Mouse (Mus musculus): ENCODE data around the gene Pcsk6. TPM values are rescaled to one million over a fixed set of nuclear protein-coding genes. Genes with fewer than 3 reads are reported as not detected.
A peak's percentile ranks its signal among the peaks of the same experiment; 100 is the strongest.
"Not testable (repeated sequence)": the region's sequence is repeated elsewhere in the genome, so short reads cannot be mapped to it uniquely, and the experiment has no call there.

The Pcsk6 gene
- total RNA-seq, 2 experiments from 2014 or later = 49.3 to 53.8 TPM

GRCm38 (mm10) chr7:66046921-66047918, 185.7 kb downstream of the Pcsk6 start:
- intact Hi-C loops (cut with DNase I) = no loop called here
- no peak for DNase-seq

GRCm38 (mm10) chr7:66047975-66048374, 186.4 kb downstream of the Pcsk6 start:
- intact Hi-C loops (cut with DNase I) = no loop called here
- DNase-seq = no peak

- intact Hi-C loops (cut with DNase I) = no loop called here
- no peak for DNase-seq
Measured at GRCm38 (mm10) chr7:66048446-66049230, 187.1 kb downstream of the Pcsk6 start.

- no peak for DNase-seq
- intact Hi-C loops (cut with DNase I) = loop anchor here (2.0 to 5.0 kb wide), 2 partner anchors 112 to 281 kb away; no protein-coding TSS in a partner anchor
Measured at GRCm38 (mm10) chr7:66053946-66054483, 192.5 kb downstream of the Pcsk6 start.

GRCm38 (mm10) chr7:66055356-66055755, 193.8 kb downstream of the Pcsk6 start:
- intact Hi-C loops (cut with DNase I) = loop anchor here (1.0 to 5.0 kb wide), 3 partner anchors 193 to 351 kb away; partner anchors contain the start of gene Pcsk6
- not testable (repeated sequence) for DNase-seq

GRCm38 (mm10) chr7:66058703-66059102, 197.2 kb downstream of the Pcsk6 start, which contains the start of gene Snrpa1:
TSS of gene Snrpa1 (plus strand) at chr7:66059003.
- intact Hi-C loops (cut with DNase I) = loop anchor here (5.0 kb wide), 1 partner anchor 196 kb away; the partner anchor contains the start of gene Pcsk6
- no peak for DNase-seq

- DNase-seq = peak; percentile 88 to 91
- intact Hi-C loops (cut with DNase I) = loop anchor here (2.0 kb wide), 1 partner anchor 18 kb away; the partner anchor contains the start of gene Selenos
Measured at GRCm38 (mm10) chr7:66060066-66060956, 198.8 kb downstream of the Pcsk6 start.

- no peak for DNase-seq
- intact Hi-C loops (cut with DNase I) = loop anchor here (2.0 kb wide), 1 partner anchor 18 kb away; the partner anchor contains the start of gene Selenos
Measured at GRCm38 (mm10) chr7:66061057-66061456, 199.5 kb downstream of the Pcsk6 start.

GRCm38 (mm10) chr7:66076411-66076810, 214.9 kb downstream of the Pcsk6 start:
- intact Hi-C loops (cut with DNase I) = loop anchor here (10.0 kb wide), 1 partner anchor 1682 kb away; the partner anchor contains the start of genes Mcee and Mphosph10
- no peak for DNase-seq

GRCm38 (mm10) chr7:66079364-66080230, 218.1 kb downstream of the Pcsk6 start, which contains the start of gene Selenos:
TSS of gene Selenos (plus strand) at chr7:66079649.
- intact Hi-C loops (cut with DNase I) = loop anchor here (2.0 to 10.0 kb wide), 2 partner anchors 19 to 1685 kb away; partner anchors contain the start of genes Mcee and Mphosph10
- DNase-seq = peak; percentile 90 to 93

GRCm38 (mm10) chr7:66080231-66080613, 218.7 kb downstream of the Pcsk6 start:
- intact Hi-C loops (cut with DNase I) = no loop called here
- DNase-seq = no peak

- intact Hi-C loops (cut with DNase I) = no loop called here
Measured at GRCm38 (mm10) chr7:66083757-66084156, 222.2 kb downstream of the Pcsk6 start.

GRCm38 (mm10) chr7:66084546-66084945, 223.0 kb downstream of the Pcsk6 start:
- intact Hi-C loops (cut with DNase I) = no loop called here
- DNase-seq = no peak

More at GRCm38 (mm10) chr7:66083757-66084156, 222.2 kb downstream of the Pcsk6 start:
- no peak for DNase-seq

- no peak for DNase-seq
- intact Hi-C loops (cut with DNase I) = no loop called here
Measured at GRCm38 (mm10) chr7:66087652-66088051, 226.1 kb downstream of the Pcsk6 start.

- no peak for DNase-seq
- intact Hi-C loops (cut with DNase I) = no loop called here
Measured at GRCm38 (mm10) chr7:66088077-66088476, 226.5 kb downstream of the Pcsk6 start.

GRCm38 (mm10) chr7:66090676-66091190, 229.2 kb downstream of the Pcsk6 start:
- intact Hi-C loops (cut with DNase I) = no loop called here
- no peak for DNase-seq

GRCm38 (mm10) chr7:66091553-66091952, 230.0 kb downstream of the Pcsk6 start:
- no peak for DNase-seq
- intact Hi-C loops (cut with DNase I) = no loop called here

GRCm38 (mm10) chr7:66092656-66093055, 231.1 kb downstream of the Pcsk6 start:
- intact Hi-C loops (cut with DNase I) = no loop called here
- DNase-seq = no peak

Measured in heart, postnatal 36 days (tissue).